Mouse (Mus musculus) left cerebral cortex, adult 2 months (tissue): Measurements from ENCODE around the gene Pnlip. TPM values are rescaled to one million over a fixed set of nuclear protein-coding genes. Genes with fewer than 3 reads are reported as not detected.

Experiments used
- DNase-seq, 2 experiments: peaks; one replicate each; pipeline ENCODE4 v3.0.0; 2021 to 2022; ENCODE audit warnings: low spot score in 2 of 2, mixed read lengths in 1 of 2; ENCODE audit errors: extremely low spot score in 1 of 2
- H3K27ac ChIP-seq: fragments of 200-600 bp; 2 replicates; pipeline ENCODE4 v1.8.1; 2022
- H3K4me3 ChIP-seq: fragments of 200-600 bp; 2 replicates; pipeline ENCODE4 v1.8.1; 2022
- CTCF ChIP-seq: fragments of 200-600 bp; IDR thresholded peaks from 2 replicates; pipeline ENCODE4 v1.8.1; 2022; ENCODE audit warnings: antibody characterized with exemption, mild to moderate bottlenecking, moderate library complexity
- intact Hi-C: fragments of 180-260 bp; cut with DNase I; formaldehyde crosslinking; loops from one replicate; pipeline ENCODE4 v1.15.1; 2025
- total RNA-seq, 2 experiments: library from RNA; stranded (reverse); gene quantifications; 2 replicates each; pipeline ENCODE4 v1.2.3; 2021

The Pnlip gene
- total RNA-seq, 2 experiments from 2014 or later, result 3.0 to 3.2 TPM

DNA sequence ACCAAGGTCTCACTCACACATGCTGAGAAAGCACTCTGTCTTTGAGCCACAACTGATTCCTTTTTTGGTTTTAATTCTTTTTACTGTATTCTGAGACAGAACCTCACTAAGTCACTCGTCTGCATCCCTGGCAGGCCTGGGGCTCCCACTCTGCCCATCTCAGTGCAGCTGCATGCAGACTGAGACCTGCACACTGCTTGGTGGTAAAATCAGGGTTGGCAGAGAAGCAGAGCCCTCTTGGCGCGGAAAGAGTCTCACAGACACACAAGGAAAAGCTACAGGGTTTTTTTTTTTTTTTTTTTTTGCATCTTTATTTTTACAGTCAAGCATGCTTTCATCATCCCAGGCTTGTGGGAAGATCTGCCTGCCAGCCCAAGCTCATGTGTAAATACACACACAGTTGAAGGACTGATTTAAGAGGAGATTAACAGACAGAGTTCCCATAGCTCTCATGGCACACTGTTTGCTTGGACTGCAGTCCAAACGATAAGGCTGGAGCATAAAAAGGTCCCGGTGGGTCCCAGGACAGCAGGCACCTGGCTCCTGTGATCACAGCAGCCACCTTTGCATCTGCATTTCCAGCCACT is 76.2 kb downstream of the Pnlip start, which contains the start of gene Pnliprp1:
TSS of gene Pnliprp1 (plus strand) at position 443 of the 587 bp plus-strand sequence.
- DNase-seq, result no peak
- intact Hi-C loops, result no loop called here
- TF ChIP-seq CTCF, result no peak
- Histone ChIP-seq H3K27ac (no peak within 1 kb of the TSS), H3K4me3 (no peak within 1 kb of the TSS)

Other genes with a start within 250 kb of the Pnlip start
- 10 to 100 TPM; 26.7 to 34.1 TPM for gene Gfra1, start 196.6 kb upstream of the Pnlip start, total RNA-seq
- gene Ccdc172, start 140.5 kb upstream of the Pnlip start, total RNA-seq, result not detected
- gene Pnliprp1, start 76.4 kb downstream of the Pnlip start, total RNA-seq, result not detected
- not detected for gene Pnliprp2, start 107.2 kb downstream of the Pnlip start, total RNA-seq
- gene 1700019N19Rik, start 142.0 kb downstream of the Pnlip start, total RNA-seq, result not detected